In the genomic region with DNA sequence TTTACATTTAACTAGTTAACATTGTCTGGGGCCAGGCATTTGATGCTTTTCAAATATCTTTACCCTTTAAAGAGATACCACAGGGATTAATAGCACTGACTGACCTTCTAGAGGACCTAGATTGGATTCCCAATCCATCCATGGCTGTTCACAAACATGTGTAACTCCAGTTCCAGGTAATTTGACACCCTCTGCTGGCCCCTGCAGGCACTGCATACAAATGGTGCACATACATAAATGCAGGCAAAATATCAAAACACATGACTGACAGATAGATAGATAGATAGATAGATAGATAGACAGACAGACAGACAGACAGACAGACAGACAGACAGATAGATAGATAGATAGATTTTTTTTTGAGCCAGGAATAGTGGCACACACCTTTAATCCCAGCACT, we compare ENCODE assay signal across 11 mouse cellular contexts. TPM values are rescaled to one million over a fixed set of nuclear protein-coding genes. Genes with fewer than 3 reads are reported as not detected.
DNase-seq lines count a peak whose midpoint lies in the region; ATAC-seq and TF ChIP-seq lines count a peak whose summit lies in the region.
"Had no signal": no experiment of that assay in that cellular context is flagged by ENCODE, and none has a peak within 500 bp of the region (broad histone marks: within the 10 kb centered on the region; RNA-seq: fewer than 3 reads in every experiment).

No protein-coding gene starts in this region.

- no peaks in the 10 kb centered on the region for H3K4me1 ChIP-seq in heart, adult 2 months (ENCODE audit: control insufficient read depth, insufficient read depth, low read length)
- peaks cover 11% of the 10 kb centered on the region for H3K4me1 ChIP-seq in heart, embryonic 12.5 days (replicated peaks)
- no peaks in the 10 kb centered on the region for H3K4me1 ChIP-seq in liver, embryonic 14.5 days (replicated peaks; ENCODE audit: control insufficient read depth in 2 of 2, insufficient read depth in 2 of 2, low read length in 1 of 2)
- H3K4me1 ChIP-seq in liver, embryonic 12.5 days: 0 out of 2 replicates have a peak, but pooled peaks cover 3% of the 10 kb centered on the region
- H3K4me1 ChIP-seq in E14TG2a.4 (replicated peaks; ENCODE audit: low read depth, low read length): peaks cover 6% of the 10 kb centered on the region; the same call in 1 of the 2 replicates

- H3K4me2 ChIP-seq in heart, embryonic 12.5 days: no peak overlapping the region
- no peak overlapping the region for H3K4me2 ChIP-seq in liver, embryonic 14.5 days (ENCODE audit: low read depth)
- H3K4me2 ChIP-seq in liver, embryonic 12.5 days: no peak overlapping the region

- no peaks in the 10 kb centered on the region for H3K27me3 ChIP-seq in heart, adult 2 months (ENCODE audit: control insufficient read depth, insufficient read depth, low read length)
- no peaks in the 10 kb centered on the region for H3K27me3 ChIP-seq in heart, embryonic 12.5 days (replicated peaks)
- H3K27me3 ChIP-seq in liver, embryonic 14.5 days (ENCODE audit: control insufficient read depth, insufficient read depth, low read length): no peaks in the 10 kb centered on the region
- no peaks in the 10 kb centered on the region for H3K27me3 ChIP-seq in liver, embryonic 12.5 days (replicated peaks)
- 0 out of 2 replicates have a peak, but pooled peaks cover 3% of the 10 kb centered on the region for H3K27me3 ChIP-seq in E14TG2a.4 (ENCODE audit: insufficient read depth, low read length)

- H3K4me3 ChIP-seq in heart, adult 2 months: no peak overlapping the region
- H3K4me3 ChIP-seq in heart, embryonic 12.5 days: no peak overlapping the region
- no peak overlapping the region for H3K4me3 ChIP-seq in liver, embryonic 14.5 days (ENCODE audit: insufficient read depth in 1 of 2, low read depth in 2 of 2, low read length in 2 of 2)
- no peak overlapping the region for H3K4me3 ChIP-seq in liver, embryonic 12.5 days
- H3K4me3 ChIP-seq in E14TG2a.4 (replicated peaks; ENCODE audit: low read length): no peak overlapping the region

- no peak for TF ChIP-seq EP300 in heart, adult 2 months (IDR thresholded peaks at IDR 0.05; ENCODE audit: insufficient read depth, low read depth, low read length)
- TF ChIP-seq EP300 in liver, embryonic 14.5 days (IDR thresholded peaks at IDR 0.05; ENCODE audit: low read depth): no peak

- intact Hi-C loops in heart, adult 2 months (cut with DNase I): no loop called here

- H3K79me2 ChIP-seq in heart, adult 2 months (replicated peaks; ENCODE audit: control insufficient read depth, insufficient read depth, low read length): no peaks in the 10 kb centered on the region

- H3K36me3 ChIP-seq in heart, adult 2 months (ENCODE audit: control insufficient read depth, insufficient read depth, low read length): no peaks in the 10 kb centered on the region
- H3K36me3 ChIP-seq in heart, embryonic 12.5 days: no peaks in the 10 kb centered on the region
- no peaks in the 10 kb centered on the region for H3K36me3 ChIP-seq in liver, embryonic 14.5 days (replicated peaks; ENCODE audit: control insufficient read depth, insufficient read depth, low read depth)
- no peaks in the 10 kb centered on the region for H3K36me3 ChIP-seq in liver, embryonic 12.5 days
- H3K36me3 ChIP-seq in E14TG2a.4 (ENCODE audit: insufficient read depth, low read length): peaks cover 17% of the 10 kb centered on the region

- TF ChIP-seq POLR2A in heart, adult 2 months (IDR thresholded peaks at IDR 0.05; ENCODE audit: insufficient read depth, low read depth, low read length): no peak

- H3K27ac ChIP-seq in heart, adult 2 months: no peak overlapping the region
- no peak overlapping the region for H3K27ac ChIP-seq in heart, embryonic 12.5 days (ENCODE audit: poor library complexity, severe bottlenecking)
- no peak overlapping the region for H3K27ac ChIP-seq in liver, embryonic 14.5 days
- H3K27ac ChIP-seq in liver, embryonic 12.5 days: no peak overlapping the region

- ATAC-seq in heart, embryonic 12.5 days (ENCODE audit: insufficient number of reproducible peaks, low FRiP score): no peak
- no peak for ATAC-seq in liver, embryonic 14.5 days (ENCODE audit: insufficient read depth)
- ATAC-seq in liver, embryonic 12.5 days: no peak
- peak; percentile 49; the same call in 1 of the 2 replicates for ATAC-seq in megakaryocyte, adult 5-6 weeks (ENCODE audit: poor library complexity, severe bottlenecking)

- TF ChIP-seq CTCF in heart, adult 2 months (IDR thresholded peaks at IDR 0.05): peak; percentile 34
- peak; percentile 41; the same call in 1 of the 2 replicates for TF ChIP-seq CTCF in liver, embryonic 14.5 days (IDR thresholded peaks at IDR 0.05; ENCODE audit: low read depth)
- peak; percentile 58 for TF ChIP-seq CTCF in E14TG2a.4 (conservative IDR thresholded peaks at IDR 0.05; ENCODE audit: low read length)

- DNase-seq in heart, adult 2 months: no peak
- DNase-seq in liver, embryonic 14.5 days (ENCODE audit: low read depth in 3 of 3, low spot score in 3 of 3): no peak
- DNase-seq in frontal cortex, postnatal 25 days (ENCODE audit: low spot score in 2 of 2): no peak
- DNase-seq in right cerebral cortex, postnatal 36 days (ENCODE audit: low spot score in 2 of 2): no peak
- DNase-seq: adrenal gland, postnatal 14 days; cerebellum, adult 2 months; left cerebral cortex, postnatal 4 days had no signal

- no peak overlapping the region for H3K9ac ChIP-seq in heart, adult 2 months (ENCODE audit: low read depth, low read length)
- no peak overlapping the region for H3K9ac ChIP-seq in heart, embryonic 12.5 days
- no peak overlapping the region for H3K9ac ChIP-seq in liver, embryonic 14.5 days (replicated peaks)
- no peak overlapping the region for H3K9ac ChIP-seq in liver, embryonic 12.5 days

- no peaks in the 10 kb centered on the region for H3K9me3 ChIP-seq in heart, embryonic 12.5 days (replicated peaks)
- no peaks in the 10 kb centered on the region for H3K9me3 ChIP-seq in liver, embryonic 14.5 days (ENCODE audit: control insufficient read depth, low read length)
- H3K9me3 ChIP-seq in liver, embryonic 12.5 days (replicated peaks): no peaks in the 10 kb centered on the region
- no peaks in the 10 kb centered on the region for H3K9me3 ChIP-seq in E14TG2a.4 (ENCODE audit: low read length)

RNA-seq across cellular contexts. Expression of gene Otud4, which starts 33.2 kb away (rescaled TPM):
- total RNA-seq in heart, adult 2 months (2021): 10 to 100 TPM; 43.9 to 49.0 TPM
- 19.1 and 27.5 TPM in 2 replicates for polyA plus RNA-seq in heart, adult 2 months (2012; rRNA removed)
- polyA plus RNA-seq in heart, embryonic 12.5 days (2016; fragmentation: Nextera tagmentation; extraction: Ambion mirVana): 29.2 and 30.0 TPM in 2 replicates
- 8.7 and 10.3 TPM in 2 replicates for polyA plus RNA-seq in liver, embryonic 14.5 days (2012; rRNA removed)
- 8.6 and 10.9 TPM in 2 replicates for polyA plus RNA-seq in liver, embryonic 14.5 days (2014; fragmentation: Nextera tagmentation; extraction: Ambion mirVana)
- polyA plus RNA-seq in liver, embryonic 12.5 days (2016; fragmentation: Nextera tagmentation; extraction: Ambion mirVana): 17.2 and 17.7 TPM in 2 replicates
- 29.2 and 38.7 TPM in 2 replicates for total RNA-seq in megakaryocyte, adult 5-6 weeks (2015)
- total RNA-seq in megakaryocyte, adult 5-6 weeks (2017): 31.4 and 36.5 TPM in 2 replicates
